Mouse (Mus musculus): ENCODE results near the gene Mrps10.

- TF ChIP-seq CTCF (IDR thresholded peaks at IDR 0.05; ENCODE audit: borderline replicate concordance, insufficient read depth, low read depth, low read length) (no peak), POLR2A (IDR thresholded peaks at IDR 0.05; ENCODE audit: borderline replicate concordance, insufficient read depth, low read length) (no peak)
Measured at GRCm38 (mm10) chr17:47424186-47424585, 55.5 kb downstream of the Mrps10 start.

Measured in cerebellum, adult 2 months (tissue).